Mouse (Mus musculus): ENCODE data around the gene Ppp2r2c. TPM values are rescaled to one million over a fixed set of nuclear protein-coding genes. Genes with fewer than 3 reads are reported as not detected.

Ppp2r2c gene
- polyA plus RNA-seq, 1 experiment from 2014 or later, result not detected

DNA sequence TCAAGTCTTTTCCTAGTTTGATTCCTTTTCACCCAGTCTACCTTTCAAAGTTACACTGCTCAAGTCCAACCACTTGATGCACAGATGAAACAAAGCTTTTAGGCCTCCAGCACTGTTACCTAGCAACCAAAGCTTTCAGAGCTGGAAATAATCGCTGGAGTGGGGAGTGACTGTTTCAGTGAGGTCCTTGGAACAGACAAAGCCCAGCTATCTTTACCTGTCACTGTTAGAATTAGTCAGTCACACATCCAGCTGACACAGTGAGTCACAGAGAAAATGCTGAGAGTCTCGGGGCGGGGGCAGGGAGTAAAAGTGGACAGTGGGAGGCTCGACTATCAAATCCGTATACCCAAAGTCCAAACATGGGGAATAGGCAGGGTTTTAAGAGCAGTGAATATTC is 92.2 kb downstream of the Ppp2r2c start:
- H3K9ac ChIP-seq (ENCODE audit: low read length), result no peak overlapping the region
- WGBS, result 18% methylated on average over 5 of the region's 5 CpGs
- peak; percentile 65; the same call in 1 of the 2 replicates for ATAC-seq (ENCODE audit: insufficient number of reproducible peaks, insufficient read depth, low FRiP score, low read depth)

DNA sequence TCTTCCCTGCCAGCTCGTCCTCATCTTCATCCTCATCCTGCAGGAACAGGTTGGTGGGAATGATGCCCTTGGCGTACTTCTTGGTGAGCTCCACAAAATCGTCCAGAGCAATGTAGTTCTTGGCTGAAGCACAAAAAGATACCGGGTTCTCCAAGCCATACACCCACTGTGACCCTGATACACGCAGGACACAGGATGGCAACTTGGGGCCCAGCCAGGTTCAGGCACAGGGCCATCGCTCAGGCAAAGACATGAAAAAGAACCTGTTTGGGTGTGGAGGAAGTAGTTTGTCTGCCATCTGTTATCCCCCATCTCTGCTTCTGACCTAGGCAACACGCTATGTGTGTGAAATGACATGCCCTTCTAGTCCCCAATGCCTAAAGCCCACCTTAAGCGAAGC is 103.3 kb downstream of the Ppp2r2c start:
- 76% methylated on average over 8 of the region's 8 CpGs for WGBS
- H3K4me1 ChIP-seq (ENCODE audit: control insufficient read depth in 2 of 2, insufficient read depth in 2 of 2, low read length in 2 of 2), result no peaks in the 10 kb centered on the region
- no peak overlapping the region for H3K4me2 ChIP-seq (ENCODE audit: low read length)
- H3K9me3 ChIP-seq (ENCODE audit: control insufficient read depth, low read length), result no peaks in the 10 kb centered on the region
- H3K9ac ChIP-seq (ENCODE audit: low read length), result no peak overlapping the region
- peaks cover 71% of the 10 kb centered on the region for H3K36me3 ChIP-seq (ENCODE audit: control insufficient read depth, insufficient read depth, low read length)
- no peak overlapping the region for H3K27ac ChIP-seq (replicated peaks in 1 of 2; ENCODE audit: control insufficient read depth in 1 of 2, insufficient read depth in 1 of 2, low read depth in 2 of 2, low read length in 2 of 2)
- no peak overlapping the region for H3K4me3 ChIP-seq (ENCODE audit: control insufficient read depth in 1 of 2, insufficient read depth in 1 of 2, low read depth in 1 of 2, low read length in 2 of 2)
- no peaks in the 10 kb centered on the region for H3K27me3 ChIP-seq (ENCODE audit: control insufficient read depth, insufficient read depth, low read length)
- ATAC-seq (ENCODE audit: insufficient number of reproducible peaks, insufficient read depth, low FRiP score, low read depth), result no peak

More for the DNA sequence above, 92.2 kb downstream of the Ppp2r2c start:
- H3K27me3 ChIP-seq (ENCODE audit: control insufficient read depth, insufficient read depth, low read length), result no peaks in the 10 kb centered on the region; the same call in 1 of the 2 replicates
- peak overlapping the region; percentile 63 to 68 for H3K27ac ChIP-seq (replicated peaks in 1 of 2; ENCODE audit: control insufficient read depth in 1 of 2, insufficient read depth in 1 of 2, low read depth in 2 of 2, low read length in 2 of 2)
- peaks cover under 1% of the 10 kb centered on the region; the same call in 1 of the 2 replicates for H3K36me3 ChIP-seq (ENCODE audit: control insufficient read depth, insufficient read depth, low read length)
- peak overlapping the region; percentile 13; the same call in 1 of the 2 replicates for H3K4me2 ChIP-seq (ENCODE audit: low read length)
- H3K4me1 ChIP-seq (ENCODE audit: control insufficient read depth in 2 of 2, insufficient read depth in 2 of 2, low read length in 2 of 2), result peaks cover 7 to 16% of the 10 kb centered on the region in 2 experiments
- no peaks in the 10 kb centered on the region for H3K9me3 ChIP-seq (ENCODE audit: control insufficient read depth, low read length)
- H3K4me3 ChIP-seq (ENCODE audit: control insufficient read depth in 1 of 2, insufficient read depth in 1 of 2, low read depth in 1 of 2, low read length in 2 of 2), result no peak overlapping the region

DNA sequence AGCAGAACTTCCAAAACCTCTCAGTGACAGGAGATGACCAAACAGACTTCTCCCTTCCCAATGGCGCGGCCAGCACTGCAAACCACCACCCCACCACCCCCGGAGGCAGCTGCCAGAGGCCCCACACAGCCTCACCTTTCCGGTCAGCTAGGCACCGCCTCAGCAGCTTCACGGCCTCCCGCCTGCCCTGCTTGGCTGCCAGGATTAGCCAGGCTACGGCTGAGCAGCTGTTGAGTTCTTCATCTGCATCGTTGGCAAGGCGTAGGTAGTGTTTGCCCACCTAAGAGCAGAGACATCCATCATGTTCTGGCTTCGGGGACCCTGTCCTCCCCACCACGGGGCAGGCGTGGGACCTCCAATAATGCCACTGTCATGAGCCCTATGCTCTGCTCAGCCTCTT is 107.0 kb downstream of the Ppp2r2c start:
- Histone ChIP-seq H3K27me3 (ENCODE audit: control insufficient read depth, insufficient read depth, low read length) (no peaks in the 10 kb centered on the region), H3K4me1 (ENCODE audit: control insufficient read depth in 2 of 2, insufficient read depth in 2 of 2, low read length in 2 of 2) (peaks cover 13% of the 10 kb centered on the region in 2 experiments; a peak in 3 of 4 replicates), H3K9ac (ENCODE audit: low read length) (no peak overlapping the region), H3K4me3 (ENCODE audit: control insufficient read depth in 1 of 2, insufficient read depth in 1 of 2, low read depth in 1 of 2, low read length in 2 of 2) (no peak overlapping the region), H3K9me3 (ENCODE audit: control insufficient read depth, low read length) (no peaks in the 10 kb centered on the region), H3K36me3 (ENCODE audit: control insufficient read depth, insufficient read depth, low read length) (peaks cover 43% of the 10 kb centered on the region), H3K4me2 (ENCODE audit: low read length) (no peak overlapping the region), H3K27ac (replicated peaks in 1 of 2; ENCODE audit: control insufficient read depth in 1 of 2, insufficient read depth in 1 of 2, low read depth in 2 of 2, low read length in 2 of 2) (no peak overlapping the region)
- ATAC-seq (ENCODE audit: insufficient number of reproducible peaks, insufficient read depth, low FRiP score, low read depth), result no peak
- WGBS, result 83% methylated on average over 13 of the region's 13 CpGs

DNA sequence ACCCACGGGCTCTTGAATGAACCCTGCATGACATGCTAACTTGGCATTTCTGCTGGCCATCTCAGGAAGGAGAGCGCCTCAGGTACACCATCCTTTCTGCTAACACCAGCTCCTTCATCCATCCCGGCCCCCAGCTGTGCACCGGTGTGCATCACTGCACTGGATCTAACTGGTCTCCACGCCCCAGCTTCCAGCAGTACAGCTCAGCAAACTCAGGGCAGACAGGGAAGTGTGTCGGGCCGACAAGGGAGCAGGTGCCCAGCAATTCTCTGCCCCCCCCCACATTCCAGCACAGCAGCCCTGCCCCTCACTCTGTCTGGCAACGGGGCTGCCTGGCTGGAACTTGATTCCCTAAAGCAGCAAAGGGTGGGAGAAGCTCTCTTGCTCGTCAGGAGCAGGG is 109.5 kb downstream of the Ppp2r2c start:
- Histone ChIP-seq H3K4me3 (ENCODE audit: control insufficient read depth in 1 of 2, insufficient read depth in 1 of 2, low read depth in 1 of 2, low read length in 2 of 2) (no peak overlapping the region), H3K36me3 (ENCODE audit: control insufficient read depth, insufficient read depth, low read length) (peaks cover 31% of the 10 kb centered on the region), H3K27me3 (ENCODE audit: control insufficient read depth, insufficient read depth, low read length) (no peaks in the 10 kb centered on the region), H3K4me2 (ENCODE audit: low read length) (no peak overlapping the region), H3K9ac (ENCODE audit: low read length) (no peak overlapping the region), H3K27ac (replicated peaks in 1 of 2; ENCODE audit: control insufficient read depth in 1 of 2, insufficient read depth in 1 of 2, low read depth in 2 of 2, low read length in 2 of 2) (no peak overlapping the region), H3K9me3 (ENCODE audit: control insufficient read depth, low read length) (no peaks in the 10 kb centered on the region), H3K4me1 (ENCODE audit: control insufficient read depth in 2 of 2, insufficient read depth in 2 of 2, low read length in 2 of 2) (peaks cover 13% of the 10 kb centered on the region in 2 experiments; a peak in 3 of 4 replicates)
- 60% methylated on average over 9 of the region's 9 CpGs for WGBS
- ATAC-seq (ENCODE audit: insufficient number of reproducible peaks, insufficient read depth, low FRiP score, low read depth), result no peak

DNA sequence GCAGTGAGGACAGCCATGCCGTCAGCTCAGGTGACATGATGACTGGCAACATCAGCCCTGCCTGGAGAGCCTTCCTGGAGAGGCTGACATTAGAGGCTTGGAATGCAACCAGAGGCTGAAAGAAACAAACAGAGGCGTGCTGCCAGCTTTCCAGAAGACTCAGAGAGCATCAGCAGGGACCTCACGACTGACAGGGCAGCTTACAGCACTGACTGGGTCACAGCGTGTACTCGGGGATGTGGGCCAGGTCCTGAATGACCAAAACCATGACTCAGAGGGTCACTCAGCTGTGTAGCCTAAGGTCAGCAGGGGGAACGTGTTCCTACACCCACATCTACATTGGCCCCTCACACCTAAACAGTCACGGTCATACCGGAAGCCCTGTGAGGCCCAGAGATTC is 110.7 kb downstream of the Ppp2r2c start:
- Histone ChIP-seq H3K27ac (replicated peaks in 1 of 2; ENCODE audit: control insufficient read depth in 1 of 2, insufficient read depth in 1 of 2, low read depth in 2 of 2, low read length in 2 of 2) (no peak overlapping the region), H3K9ac (ENCODE audit: low read length) (no peak overlapping the region)

DNA sequence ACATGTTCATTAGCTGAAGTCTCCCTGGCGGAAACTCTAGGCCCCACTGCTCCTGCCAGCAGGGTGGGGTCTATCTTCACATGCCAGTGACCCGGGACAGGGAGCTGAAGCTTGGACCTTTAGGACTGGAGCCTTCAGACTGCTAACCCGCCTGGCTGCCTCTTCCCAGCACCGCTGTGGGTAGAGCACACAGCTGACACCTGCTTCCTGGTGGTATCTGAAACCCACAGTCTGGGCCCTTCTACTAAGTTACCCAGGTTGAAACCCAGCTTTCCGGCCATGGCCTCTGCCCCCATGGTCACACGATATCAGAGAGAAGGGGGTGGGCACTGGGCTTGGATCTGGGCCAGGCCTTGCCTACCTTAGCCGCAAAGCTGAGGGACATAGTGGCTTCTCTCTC is 111.3 kb downstream of the Ppp2r2c start:
- H3K4me2 ChIP-seq (ENCODE audit: low read length), result no peak overlapping the region
- peaks cover 24% of the 10 kb centered on the region for H3K36me3 ChIP-seq (ENCODE audit: control insufficient read depth, insufficient read depth, low read length)
- H3K27ac ChIP-seq (replicated peaks in 1 of 2; ENCODE audit: control insufficient read depth in 1 of 2, insufficient read depth in 1 of 2, low read depth in 2 of 2, low read length in 2 of 2), result no peak overlapping the region
- ATAC-seq (ENCODE audit: insufficient number of reproducible peaks, insufficient read depth, low FRiP score, low read depth), result peak; percentile 28; the same call in 1 of the 2 replicates
- H3K9ac ChIP-seq (ENCODE audit: low read length), result no peak overlapping the region
- H3K9me3 ChIP-seq (ENCODE audit: control insufficient read depth, low read length), result no peaks in the 10 kb centered on the region
- H3K27me3 ChIP-seq (ENCODE audit: control insufficient read depth, insufficient read depth, low read length), result no peaks in the 10 kb centered on the region
- WGBS, result 65% methylated on average over 7 of the region's 7 CpGs
- no peak overlapping the region for H3K4me3 ChIP-seq (ENCODE audit: control insufficient read depth in 1 of 2, insufficient read depth in 1 of 2, low read depth in 1 of 2, low read length in 2 of 2)
- peaks cover 13% of the 10 kb centered on the region in 2 experiments; a peak in 3 of 4 replicates for H3K4me1 ChIP-seq (ENCODE audit: control insufficient read depth in 2 of 2, insufficient read depth in 2 of 2, low read length in 2 of 2)

More for the DNA sequence above, 110.7 kb downstream of the Ppp2r2c start:
- Histone ChIP-seq H3K36me3 (ENCODE audit: control insufficient read depth, insufficient read depth, low read length) (peaks cover 24% of the 10 kb centered on the region), H3K4me2 (ENCODE audit: low read length) (no peak overlapping the region), H3K4me1 (ENCODE audit: control insufficient read depth in 2 of 2, insufficient read depth in 2 of 2, low read length in 2 of 2) (peaks cover 13% of the 10 kb centered on the region in 2 experiments; a peak in 3 of 4 replicates), H3K9me3 (ENCODE audit: control insufficient read depth, low read length) (no peaks in the 10 kb centered on the region), H3K27me3 (ENCODE audit: control insufficient read depth, insufficient read depth, low read length) (no peaks in the 10 kb centered on the region), H3K4me3 (ENCODE audit: control insufficient read depth in 1 of 2, insufficient read depth in 1 of 2, low read depth in 1 of 2, low read length in 2 of 2) (no peak overlapping the region)
- ATAC-seq (ENCODE audit: insufficient number of reproducible peaks, insufficient read depth, low FRiP score, low read depth), result no peak
- whole genome bisulfite sequencing, result 51% methylated on average over 8 of the region's 8 CpGs

DNA sequence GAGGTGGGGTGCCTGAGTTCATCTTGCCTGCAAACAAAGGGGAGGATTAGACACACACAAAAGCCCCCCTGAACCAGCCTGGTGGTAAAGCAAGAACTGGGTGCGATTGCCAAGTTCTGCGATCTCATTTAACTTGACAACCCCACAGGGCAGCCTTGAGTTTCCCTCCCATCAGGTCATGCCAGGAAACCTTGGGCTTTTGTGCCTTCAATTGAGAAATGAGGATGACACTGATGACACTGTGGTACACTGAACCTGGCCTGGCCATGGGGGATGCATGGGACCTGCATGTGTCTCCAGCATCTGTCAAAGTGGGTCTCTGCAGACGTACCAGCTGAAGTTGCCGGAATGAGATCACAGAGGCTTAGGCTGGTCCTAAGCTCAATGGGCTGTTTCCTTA is 114.0 kb downstream of the Ppp2r2c start:
- H3K27me3 ChIP-seq (ENCODE audit: control insufficient read depth, insufficient read depth, low read length), result no peaks in the 10 kb centered on the region
- no peak overlapping the region for H3K4me3 ChIP-seq (ENCODE audit: control insufficient read depth in 1 of 2, insufficient read depth in 1 of 2, low read depth in 1 of 2, low read length in 2 of 2)
- H3K9me3 ChIP-seq (ENCODE audit: control insufficient read depth, low read length), result no peaks in the 10 kb centered on the region
- H3K27ac ChIP-seq (replicated peaks in 1 of 2; ENCODE audit: control insufficient read depth in 1 of 2, insufficient read depth in 1 of 2, low read depth in 2 of 2, low read length in 2 of 2), result no peak overlapping the region
- peaks cover 13 to 19% of the 10 kb centered on the region in 2 experiments; a peak in 3 of 4 replicates for H3K4me1 ChIP-seq (ENCODE audit: control insufficient read depth in 2 of 2, insufficient read depth in 2 of 2, low read length in 2 of 2)
- peaks cover 13% of the 10 kb centered on the region; the same call in 1 of the 2 replicates for H3K36me3 ChIP-seq (ENCODE audit: control insufficient read depth, insufficient read depth, low read length)
- WGBS, result 82% methylated on average over 4 of the region's 4 CpGs
- no peak overlapping the region for H3K9ac ChIP-seq (ENCODE audit: low read length)
- no peak overlapping the region for H3K4me2 ChIP-seq (ENCODE audit: low read length)
- no peak for ATAC-seq (ENCODE audit: insufficient number of reproducible peaks, insufficient read depth, low FRiP score, low read depth)

- Histone ChIP-seq H3K4me2 (ENCODE audit: low read length) (no peak overlapping the region), H3K4me3 (ENCODE audit: control insufficient read depth in 1 of 2, insufficient read depth in 1 of 2, low read depth in 1 of 2, low read length in 2 of 2) (no peak overlapping the region), H3K9me3 (ENCODE audit: control insufficient read depth, low read length) (no peaks in the 10 kb centered on the region), H3K27ac (replicated peaks in 1 of 2; ENCODE audit: control insufficient read depth in 1 of 2, insufficient read depth in 1 of 2, low read depth in 2 of 2, low read length in 2 of 2) (no peak overlapping the region), H3K9ac (ENCODE audit: low read length) (no peak overlapping the region), H3K4me1 (ENCODE audit: control insufficient read depth in 2 of 2, insufficient read depth in 2 of 2, low read length in 2 of 2) (peaks cover 5 to 10% of the 10 kb centered on the region in 2 experiments; a peak in 3 of 4 replicates), H3K36me3 (ENCODE audit: control insufficient read depth, insufficient read depth, low read length) (peaks cover 3% of the 10 kb centered on the region; the same call in 1 of the 2 replicates), H3K27me3 (ENCODE audit: control insufficient read depth, insufficient read depth, low read length) (no peaks in the 10 kb centered on the region)
- no peak for ATAC-seq (ENCODE audit: insufficient number of reproducible peaks, insufficient read depth, low FRiP score, low read depth)
- 68% methylated on average over 1 of the region's 1 CpGs for WGBS
Observed at GRCm38 (mm10) chr5:36986617-36987016, 118.3 kb downstream of the Ppp2r2c start.
